Mouse (Mus musculus): ENCODE measurements around the gene Ppp1r16b. TPM values are rescaled to one million over a fixed set of nuclear protein-coding genes. Genes with fewer than 3 reads are reported as not detected.

Gene Ppp1r16b
- polyA plus RNA-seq, 1 experiment from 2014 or later, result 33.3 TPM

GRCm38 (mm10) chr2:158721481-158721880 lies 56.3 kb downstream of the Ppp1r16b start:
- 0 out of 2 replicates have a peak, but pooled peaks cover 2% of the 10 kb centered on the region for H3K4me1 ChIP-seq (replicated peaks; ENCODE audit: control insufficient read depth, insufficient read depth, low read length)
- H3K4me2 ChIP-seq (ENCODE audit: low read length), result no peak overlapping the region
- H3K4me3 ChIP-seq (replicated peaks; ENCODE audit: low read length), result no peak overlapping the region
- no peaks in the 10 kb centered on the region for H3K36me3 ChIP-seq (ENCODE audit: control insufficient read depth, insufficient read depth)
- 34% methylated on average over 3 of the region's 3 CpGs for WGBS
- H3K9ac ChIP-seq (replicated peaks; ENCODE audit: low read depth, low read length), result no peak overlapping the region
- H3K27ac ChIP-seq (ENCODE audit: low read length), result no peak overlapping the region
- no peaks in the 10 kb centered on the region for H3K27me3 ChIP-seq (replicated peaks; ENCODE audit: control insufficient read depth, insufficient read depth, low read length)
- ATAC-seq, result no peak
- H3K9me3 ChIP-seq (ENCODE audit: control insufficient read depth, low read length), result no peaks in the 10 kb centered on the region

GRCm38 (mm10) chr2:158722135-158722534 lies 56.9 kb downstream of the Ppp1r16b start:
- Histone ChIP-seq H3K9me3 (ENCODE audit: control insufficient read depth, low read length) (no peaks in the 10 kb centered on the region), H3K27ac (ENCODE audit: low read length) (no peak overlapping the region), H3K9ac (replicated peaks; ENCODE audit: low read depth, low read length) (no peak overlapping the region), H3K4me1 (replicated peaks; ENCODE audit: control insufficient read depth, insufficient read depth, low read length) (0 out of 2 replicates have a peak, but pooled peaks cover 2% of the 10 kb centered on the region), H3K27me3 (replicated peaks; ENCODE audit: control insufficient read depth, insufficient read depth, low read length) (no peaks in the 10 kb centered on the region), H3K36me3 (ENCODE audit: control insufficient read depth, insufficient read depth) (no peaks in the 10 kb centered on the region), H3K4me3 (replicated peaks; ENCODE audit: low read length) (no peak overlapping the region), H3K4me2 (ENCODE audit: low read length) (no peak overlapping the region)
- WGBS, result 86% methylated on average over 4 of the region's 4 CpGs
- ATAC-seq, result no peak

- Histone ChIP-seq H3K4me3 (replicated peaks; ENCODE audit: low read length) (no peak overlapping the region), H3K9me3 (ENCODE audit: control insufficient read depth, low read length) (no peaks in the 10 kb centered on the region), H3K27ac (ENCODE audit: low read length) (no peak overlapping the region), H3K9ac (replicated peaks; ENCODE audit: low read depth, low read length) (no peak overlapping the region), H3K4me1 (replicated peaks; ENCODE audit: control insufficient read depth, insufficient read depth, low read length) (0 out of 2 replicates have a peak, but pooled peaks cover 2% of the 10 kb centered on the region), H3K36me3 (ENCODE audit: control insufficient read depth, insufficient read depth) (no peaks in the 10 kb centered on the region), H3K4me2 (ENCODE audit: low read length) (no peak overlapping the region), H3K27me3 (replicated peaks; ENCODE audit: control insufficient read depth, insufficient read depth, low read length) (no peaks in the 10 kb centered on the region)
- 63% methylated on average over 6 of the region's 6 CpGs for WGBS
- no peak for ATAC-seq
These were observed 57.9 kb downstream of the Ppp1r16b start for GRCm38 (mm10) chr2:158722991-158723551.

GRCm38 (mm10) chr2:158723806-158724205 lies 58.6 kb downstream of the Ppp1r16b start:
- Histone ChIP-seq H3K4me3 (replicated peaks; ENCODE audit: low read length) (no peak overlapping the region), H3K4me2 (ENCODE audit: low read length) (no peak overlapping the region), H3K9ac (replicated peaks; ENCODE audit: low read depth, low read length) (no peak overlapping the region), H3K27ac (ENCODE audit: low read length) (no peak overlapping the region), H3K27me3 (replicated peaks; ENCODE audit: control insufficient read depth, insufficient read depth, low read length) (no peaks in the 10 kb centered on the region), H3K4me1 (replicated peaks; ENCODE audit: control insufficient read depth, insufficient read depth, low read length) (0 out of 2 replicates have a peak, but pooled peaks cover 2% of the 10 kb centered on the region), H3K9me3 (ENCODE audit: control insufficient read depth, low read length) (no peaks in the 10 kb centered on the region), H3K36me3 (ENCODE audit: control insufficient read depth, insufficient read depth) (no peaks in the 10 kb centered on the region)
- WGBS, result 48% methylated on average over 6 of the region's 6 CpGs
- ATAC-seq, result no peak

GRCm38 (mm10) chr2:158726252-158726651 lies 61.1 kb downstream of the Ppp1r16b start:
- Histone ChIP-seq H3K36me3 (ENCODE audit: control insufficient read depth, insufficient read depth) (no peaks in the 10 kb centered on the region), H3K4me1 (replicated peaks; ENCODE audit: control insufficient read depth, insufficient read depth, low read length) (0 out of 2 replicates have a peak, but pooled peaks cover 2% of the 10 kb centered on the region), H3K4me3 (replicated peaks; ENCODE audit: low read length) (no peak overlapping the region), H3K9ac (replicated peaks; ENCODE audit: low read depth, low read length) (no peak overlapping the region), H3K4me2 (ENCODE audit: low read length) (no peak overlapping the region), H3K27me3 (replicated peaks; ENCODE audit: control insufficient read depth, insufficient read depth, low read length) (no peaks in the 10 kb centered on the region), H3K27ac (ENCODE audit: low read length) (no peak overlapping the region), H3K9me3 (ENCODE audit: control insufficient read depth, low read length) (no peaks in the 10 kb centered on the region)
- ATAC-seq, result no peak
- 69% methylated on average over 6 of the region's 6 CpGs for WGBS

- no peak for ATAC-seq
- no peak overlapping the region for H3K9ac ChIP-seq (replicated peaks; ENCODE audit: low read depth, low read length)
These were observed 63.0 kb downstream of the Ppp1r16b start for GRCm38 (mm10) chr2:158728061-158728815.

GRCm38 (mm10) chr2:158730896-158731295 lies 65.7 kb downstream of the Ppp1r16b start:
- Histone ChIP-seq H3K4me3 (replicated peaks; ENCODE audit: low read length) (no peak overlapping the region), H3K4me2 (ENCODE audit: low read length) (no peak overlapping the region), H3K4me1 (replicated peaks; ENCODE audit: control insufficient read depth, insufficient read depth, low read length) (peaks cover 8% of the 10 kb centered on the region), H3K9me3 (ENCODE audit: control insufficient read depth, low read length) (no peaks in the 10 kb centered on the region), H3K36me3 (ENCODE audit: control insufficient read depth, insufficient read depth) (no peaks in the 10 kb centered on the region), H3K9ac (replicated peaks; ENCODE audit: low read depth, low read length) (no peak overlapping the region), H3K27ac (ENCODE audit: low read length) (no peak overlapping the region), H3K27me3 (replicated peaks; ENCODE audit: control insufficient read depth, insufficient read depth, low read length) (no peaks in the 10 kb centered on the region)
- no peak for ATAC-seq
- WGBS, result 66% methylated on average over 3 of the region's 3 CpGs

More at GRCm38 (mm10) chr2:158728061-158728815, 63.0 kb downstream of the Ppp1r16b start:
- H3K4me3 ChIP-seq (replicated peaks; ENCODE audit: low read length), result no peak overlapping the region
- H3K27ac ChIP-seq (ENCODE audit: low read length), result no peak overlapping the region
- H3K4me1 ChIP-seq (replicated peaks; ENCODE audit: control insufficient read depth, insufficient read depth, low read length), result 0 out of 2 replicates have a peak, but pooled peaks cover 1% of the 10 kb centered on the region
- no peaks in the 10 kb centered on the region for H3K9me3 ChIP-seq (ENCODE audit: control insufficient read depth, low read length)
- H3K4me2 ChIP-seq (ENCODE audit: low read length), result no peak overlapping the region
- no peaks in the 10 kb centered on the region for H3K27me3 ChIP-seq (replicated peaks; ENCODE audit: control insufficient read depth, insufficient read depth, low read length)
- no peaks in the 10 kb centered on the region for H3K36me3 ChIP-seq (ENCODE audit: control insufficient read depth, insufficient read depth)
- WGBS, result 46% methylated on average over 7 of the region's 7 CpGs

- 93% methylated on average over 9 of the region's 9 CpGs for WGBS
- Histone ChIP-seq H3K9ac (replicated peaks; ENCODE audit: low read depth, low read length) (no peak overlapping the region), H3K4me2 (ENCODE audit: low read length) (no peak overlapping the region), H3K4me3 (replicated peaks; ENCODE audit: low read length) (no peak overlapping the region), H3K9me3 (ENCODE audit: control insufficient read depth, low read length) (no peaks in the 10 kb centered on the region), H3K4me1 (replicated peaks; ENCODE audit: control insufficient read depth, insufficient read depth, low read length) (peaks cover 8% of the 10 kb centered on the region), H3K27ac (ENCODE audit: low read length) (no peak overlapping the region), H3K36me3 (ENCODE audit: control insufficient read depth, insufficient read depth) (no peaks in the 10 kb centered on the region), H3K27me3 (replicated peaks; ENCODE audit: control insufficient read depth, insufficient read depth, low read length) (no peaks in the 10 kb centered on the region)
- no peak for ATAC-seq
These were observed 67.3 kb downstream of the Ppp1r16b start for GRCm38 (mm10) chr2:158732521-158732920.

- H3K4me3 ChIP-seq (replicated peaks; ENCODE audit: low read length), result no peak overlapping the region
- ATAC-seq, result no peak
- H3K9ac ChIP-seq (replicated peaks; ENCODE audit: low read depth, low read length), result no peak overlapping the region
- H3K27ac ChIP-seq (ENCODE audit: low read length), result no peak overlapping the region
- 78% methylated on average over 4 of the region's 4 CpGs for WGBS
- no peaks in the 10 kb centered on the region for H3K36me3 ChIP-seq (ENCODE audit: control insufficient read depth, insufficient read depth)
- H3K4me1 ChIP-seq (replicated peaks; ENCODE audit: control insufficient read depth, insufficient read depth, low read length), result peaks cover 8% of the 10 kb centered on the region
- H3K4me2 ChIP-seq (ENCODE audit: low read length), result no peak overlapping the region
- H3K9me3 ChIP-seq (ENCODE audit: control insufficient read depth, low read length), result no peaks in the 10 kb centered on the region
- H3K27me3 ChIP-seq (replicated peaks; ENCODE audit: control insufficient read depth, insufficient read depth, low read length), result no peaks in the 10 kb centered on the region
These were observed 67.9 kb downstream of the Ppp1r16b start for GRCm38 (mm10) chr2:158733136-158733535.

All from forebrain, embryonic 16.5 days (tissue).